Mouse (Mus musculus) cortical plate, adult 2 months (tissue): ENCODE results near the gene Nr4a3. TPM values are rescaled to one million over a fixed set of nuclear protein-coding genes. Genes with fewer than 3 reads are reported as not detected.

Experiments used
- H3K27ac ChIP-seq: fragments of 200-500 bp; 2 replicates; pipeline ENCODE4 v1.5.1; 2012; ENCODE audit warnings: low read length, control low read depth, inconsistent platforms; ENCODE audit not compliant: insufficient read depth
- H3K4me1 ChIP-seq: fragments of 200-500 bp; 2 replicates; pipeline ENCODE4 v1.6.1; 2011; ENCODE audit warnings: low read length; ENCODE audit not compliant: control insufficient read depth, insufficient read depth
- H3K4me3 ChIP-seq: fragments of 200-500 bp; 2 replicates; pipeline ENCODE4 v1.5.1; 2011; ENCODE audit warnings: mild to moderate bottlenecking, low read length, control low read depth; ENCODE audit not compliant: insufficient read depth
- CTCF ChIP-seq: fragments of 200-500 bp; IDR thresholded peaks from 2 replicates; pipeline ENCODE4 v1.5.1; 2011; ENCODE audit warnings: mild to moderate bottlenecking, control low read depth, low read length; ENCODE audit not compliant: insufficient read depth; ENCODE audit errors: extremely low read depth
- POLR2A ChIP-seq: fragments of 200-500 bp; IDR thresholded peaks from 2 replicates; pipeline ENCODE4 v1.6.1; 2011; ENCODE audit warnings: mild to moderate bottlenecking, low read length, control low read depth; ENCODE audit not compliant: insufficient read depth; ENCODE audit errors: extremely low read depth
- polyA plus RNA-seq: library from polyadenylated mRNA; depleted of rRNA; stranded (reverse); fragments of >200 nt; gene quantifications from 2 replicates; pipeline ENCODE4 v1.2.3, GENCODE M21; 2012

Nr4a3 gene
- polyA plus RNA-seq, 1 experiment: 12.0 TPM

GRCm38 (mm10) chr4:48039736-48040135 lies 5.2 kb upstream of the Nr4a3 start:
- TF ChIP-seq CTCF: no peak
- no peak for TF ChIP-seq POLR2A
- Histone ChIP-seq H3K4me3 (no peak overlapping the region), H3K4me1 (no peaks in the 10 kb centered on the region; the same call in 1 of the 2 replicates), H3K27ac (no peak overlapping the region)

GRCm38 (mm10) chr4:48042466-48042785 lies 2.5 kb upstream of the Nr4a3 start:
- H3K27ac ChIP-seq: peak overlapping the region; percentile 100
- TF ChIP-seq CTCF (no peak), POLR2A (no peak)
- no peaks in the 10 kb centered on the region; the same call in 1 of the 2 replicates for H3K4me1 ChIP-seq
- H3K4me3 ChIP-seq: peak overlapping the region; percentile 96

- Histone ChIP-seq H3K4me3 (peak overlapping the region; percentile 96), H3K4me1 (no peaks in the 10 kb centered on the region; the same call in 1 of the 2 replicates), H3K27ac (peak overlapping the region; percentile 100)
- TF ChIP-seq POLR2A: peak; percentile 56
- peak; percentile 43 for TF ChIP-seq CTCF
Measured at GRCm38 (mm10) chr4:48042786-48043701, 1.9 kb upstream of the Nr4a3 start.

- no peaks in the 10 kb centered on the region; the same call in 1 of the 2 replicates for H3K4me1 ChIP-seq
- H3K4me3 ChIP-seq: peak overlapping the region; percentile 68
- TF ChIP-seq CTCF (no peak), POLR2A (no peak)
- peak overlapping the region; percentile 94 for H3K27ac ChIP-seq
Measured at GRCm38 (mm10) chr4:48044141-48044490, 837 bp upstream of the Nr4a3 start.

- H3K4me1 ChIP-seq: no peaks in the 10 kb centered on the region; the same call in 1 of the 2 replicates
- peak overlapping the region; percentile 77 for H3K27ac ChIP-seq
- H3K4me3 ChIP-seq: peak overlapping the region; percentile 68
- TF ChIP-seq POLR2A: no peak
- TF ChIP-seq CTCF: no peak
Measured at GRCm38 (mm10) chr4:48045281-48045720, 348 bp downstream of the Nr4a3 start.

- no peak for TF ChIP-seq CTCF
- TF ChIP-seq POLR2A: no peak
- H3K4me3 ChIP-seq: peak overlapping the region; percentile 68
- peak overlapping the region; percentile 77 for H3K27ac ChIP-seq
- H3K4me1 ChIP-seq: no peaks in the 10 kb centered on the region; the same call in 1 of the 2 replicates
Measured at GRCm38 (mm10) chr4:48045721-48046460, 938 bp downstream of the Nr4a3 start.

- Histone ChIP-seq H3K4me3 (peak overlapping the region; percentile 68), H3K27ac (peak overlapping the region; percentile 23; the same call in 1 of the 2 replicates), H3K4me1 (no peaks in the 10 kb centered on the region; the same call in 1 of the 2 replicates)
- TF ChIP-seq CTCF (no peak), POLR2A (no peak)
Measured at GRCm38 (mm10) chr4:48046461-48046901, 1.5 kb downstream of the Nr4a3 start.

GRCm38 (mm10) chr4:48047136-48047765 lies 2.3 kb downstream of the Nr4a3 start:
- Histone ChIP-seq H3K27ac (no peak overlapping the region), H3K4me1 (no peaks in the 10 kb centered on the region; the same call in 1 of the 2 replicates), H3K4me3 (peak overlapping the region; percentile 68)
- TF ChIP-seq CTCF: no peak

- peak overlapping the region; percentile 68 for H3K4me3 ChIP-seq
- no peak overlapping the region for H3K27ac ChIP-seq
- no peaks in the 10 kb centered on the region; the same call in 1 of the 2 replicates for H3K4me1 ChIP-seq
- TF ChIP-seq CTCF (no peak), POLR2A (no peak)
Measured at GRCm38 (mm10) chr4:48047766-48048371, 2.9 kb downstream of the Nr4a3 start.
